Mouse (Mus musculus): Measurements from ENCODE around the gene Plekhg5.

The Plekhg5 gene

GRCm38 (mm10) chr4:152125161-152126025, 53.1 kb downstream of the Plekhg5 start:
- in situ Hi-C loops (cut with MseI, MboI) = no loop called here

- in situ Hi-C loops (cut with MseI, MboI) = no loop called here
Observed at GRCm38 (mm10) chr4:152126026-152126920, 54.0 kb downstream of the Plekhg5 start.

- in situ Hi-C loops (cut with MseI, MboI) = no loop called here
Observed at GRCm38 (mm10) chr4:152127884-152128283, 55.6 kb downstream of the Plekhg5 start.

GRCm38 (mm10) chr4:152128784-152129183, 56.5 kb downstream of the Plekhg5 start:
- in situ Hi-C loops (cut with MseI, MboI) = no loop called here

- in situ Hi-C loops (cut with MseI, MboI) = no loop called here
Observed at GRCm38 (mm10) chr4:152129395-152129930, 57.2 kb downstream of the Plekhg5 start.

GRCm38 (mm10) chr4:152130771-152131653, 58.7 kb downstream of the Plekhg5 start:
- in situ Hi-C loops (cut with MseI, MboI) = no loop called here

GRCm38 (mm10) chr4:152131809-152132771, 59.8 kb downstream of the Plekhg5 start:
- in situ Hi-C loops (cut with MseI, MboI) = no loop called here

- in situ Hi-C loops (cut with MseI, MboI) = no loop called here
Observed at GRCm38 (mm10) chr4:152132772-152133169, 60.5 kb downstream of the Plekhg5 start.

- in situ Hi-C loops (cut with MseI, MboI) = no loop called here
Observed at GRCm38 (mm10) chr4:152133213-152133612, 60.9 kb downstream of the Plekhg5 start.

- in situ Hi-C loops (cut with MseI, MboI) = no loop called here
Observed at GRCm38 (mm10) chr4:152134507-152134906, 62.2 kb downstream of the Plekhg5 start.

GRCm38 (mm10) chr4:152135363-152135762, 63.1 kb downstream of the Plekhg5 start:
- in situ Hi-C loops (cut with MseI, MboI) = no loop called here

- in situ Hi-C loops (cut with MseI, MboI) = no loop called here
Observed at GRCm38 (mm10) chr4:152136112-152136875, 64.0 kb downstream of the Plekhg5 start.

GRCm38 (mm10) chr4:152136876-152137250, 64.6 kb downstream of the Plekhg5 start:
- in situ Hi-C loops (cut with MseI, MboI) = no loop called here

GRCm38 (mm10) chr4:152138497-152139260, 66.4 kb downstream of the Plekhg5 start:
- in situ Hi-C loops (cut with MseI, MboI) = no loop called here

GRCm38 (mm10) chr4:152140441-152140840, 68.1 kb downstream of the Plekhg5 start:
- in situ Hi-C loops (cut with MseI, MboI) = no loop called here

GRCm38 (mm10) chr4:152141521-152142135, 69.3 kb downstream of the Plekhg5 start:
- in situ Hi-C loops (cut with MseI, MboI) = no loop called here

GRCm38 (mm10) chr4:152143632-152144031, 71.3 kb downstream of the Plekhg5 start:
- in situ Hi-C loops (cut with MseI, MboI) = no loop called here

- in situ Hi-C loops (cut with MseI, MboI) = no loop called here
Observed at GRCm38 (mm10) chr4:152145473-152145872, 73.2 kb downstream of the Plekhg5 start.
